In genomic region chr4:62605856-62606541, GRCm38 (mm10) we compare ENCODE assay signal across 8 mouse cellular contexts. TPM values are rescaled to one million over a fixed set of nuclear protein-coding genes. Genes with fewer than 3 reads are reported as not detected.
DNase-seq lines count a peak whose midpoint lies in the region; ATAC-seq lines count a peak whose summit lies in the region.

No protein-coding gene starts in this region.

- no peak overlapping the region for H3K4me2 ChIP-seq in heart, embryonic 14.5 days (ENCODE audit: low read length)
- H3K4me2 ChIP-seq in heart, embryonic 12.5 days, result no peak overlapping the region
- H3K4me2 ChIP-seq in midbrain, embryonic 14.5 days (ENCODE audit: low read length), result no peak overlapping the region
- H3K4me2 ChIP-seq in midbrain, embryonic 16.5 days (ENCODE audit: low read length), result no peak overlapping the region
- H3K4me2 ChIP-seq in embryonic facial prominence, embryonic 13.5 days, result no peak overlapping the region

- no peak for ATAC-seq in heart, embryonic 14.5 days (ENCODE audit: insufficient number of reproducible peaks, insufficient read depth, low FRiP score, low read depth)
- ATAC-seq in heart, embryonic 12.5 days (ENCODE audit: insufficient number of reproducible peaks, low FRiP score), result no peak
- no peak for ATAC-seq in midbrain, embryonic 14.5 days (ENCODE audit: low FRiP score, low TSS enrichment)
- no peak for ATAC-seq in midbrain, embryonic 16.5 days
- ATAC-seq in embryonic facial prominence, embryonic 13.5 days (ENCODE audit: insufficient number of reproducible peaks, insufficient read depth, low FRiP score, low TSS enrichment, low read depth), result no peak
- ATAC-seq in neutrophil, adult 5-6 weeks (ENCODE audit: extremely low read depth, insufficient number of reproducible peaks, low FRiP score, poor library complexity, severe bottlenecking), result 0 out of 2 replicates have a peak, but pooled peaks have one; percentile 2
- no peak for ATAC-seq in inflammation-experienced regulatory T-cells, adult 6 months

- peaks cover 4% of the 10 kb centered on the region for H3K9me3 ChIP-seq in heart, embryonic 14.5 days (ENCODE audit: control insufficient read depth, low read length)
- no peaks in the 10 kb centered on the region for H3K9me3 ChIP-seq in heart, embryonic 12.5 days (replicated peaks)
- H3K9me3 ChIP-seq in midbrain, embryonic 14.5 days (ENCODE audit: control insufficient read depth, low read length), result no peaks in the 10 kb centered on the region
- no peaks in the 10 kb centered on the region for H3K9me3 ChIP-seq in midbrain, embryonic 16.5 days (replicated peaks; ENCODE audit: control insufficient read depth, low read length, poor library complexity, severe bottlenecking)
- H3K9me3 ChIP-seq in embryonic facial prominence, embryonic 13.5 days, result no peaks in the 10 kb centered on the region; the same call in 1 of the 2 replicates

- H3K27ac ChIP-seq in heart, embryonic 14.5 days (replicated peaks in 1 of 2; ENCODE audit: control insufficient read depth in 1 of 2, insufficient read depth in 1 of 2, low read depth in 2 of 2, low read length in 2 of 2), result peak overlapping the region; percentile 8 to 14; a peak in 2 of 4 replicates
- no peak overlapping the region for H3K27ac ChIP-seq in heart, embryonic 12.5 days (ENCODE audit: poor library complexity, severe bottlenecking)
- 0 out of 2 replicates have a peak overlapping the region, but pooled peaks have one; percentile 49 for H3K27ac ChIP-seq in midbrain, embryonic 14.5 days (replicated peaks; ENCODE audit: low read depth, low read length)
- no peak overlapping the region for H3K27ac ChIP-seq in midbrain, embryonic 16.5 days (ENCODE audit: low read length)
- peak overlapping the region; percentile 28; the same call in 1 of the 2 replicates for H3K27ac ChIP-seq in embryonic facial prominence, embryonic 13.5 days

- H3K36me3 ChIP-seq in heart, embryonic 14.5 days (ENCODE audit: control insufficient read depth, insufficient read depth, low read length), result no peaks in the 10 kb centered on the region
- no peaks in the 10 kb centered on the region for H3K36me3 ChIP-seq in heart, embryonic 12.5 days
- H3K36me3 ChIP-seq in midbrain, embryonic 14.5 days (ENCODE audit: control insufficient read depth, insufficient read depth, low read length), result no peaks in the 10 kb centered on the region
- no peaks in the 10 kb centered on the region for H3K36me3 ChIP-seq in midbrain, embryonic 16.5 days (ENCODE audit: control insufficient read depth, insufficient read depth, low read length)
- no peaks in the 10 kb centered on the region for H3K36me3 ChIP-seq in embryonic facial prominence, embryonic 13.5 days

- H3K9ac ChIP-seq in heart, embryonic 14.5 days (ENCODE audit: low read length), result no peak overlapping the region
- no peak overlapping the region for H3K9ac ChIP-seq in heart, embryonic 12.5 days
- no peak overlapping the region for H3K9ac ChIP-seq in midbrain, embryonic 14.5 days (replicated peaks; ENCODE audit: low read length)
- no peak overlapping the region for H3K9ac ChIP-seq in midbrain, embryonic 16.5 days (ENCODE audit: low read depth, low read length)
- no peak overlapping the region for H3K9ac ChIP-seq in embryonic facial prominence, embryonic 13.5 days

- 83% methylated on average over 9 of the region's 9 CpGs for WGBS in heart, embryonic 14.5 days
- WGBS in heart, embryonic 12.5 days, result 85% methylated on average over 9 of the region's 9 CpGs
- WGBS in midbrain, embryonic 14.5 days, result 93% methylated on average over 9 of the region's 9 CpGs
- 81% methylated on average over 9 of the region's 9 CpGs for WGBS in midbrain, embryonic 16.5 days
- 79% methylated on average over 9 of the region's 9 CpGs for WGBS in embryonic facial prominence, embryonic 13.5 days

- no peak overlapping the region for H3K4me3 ChIP-seq in heart, embryonic 14.5 days (ENCODE audit: control insufficient read depth in 1 of 2, insufficient read depth in 1 of 2, low read depth in 1 of 2, low read length in 2 of 2)
- H3K4me3 ChIP-seq in heart, embryonic 12.5 days, result no peak overlapping the region
- no peak overlapping the region for H3K4me3 ChIP-seq in midbrain, embryonic 14.5 days (replicated peaks; ENCODE audit: low read depth, low read length)
- H3K4me3 ChIP-seq in midbrain, embryonic 16.5 days (ENCODE audit: low read depth, low read length), result no peak overlapping the region
- no peak overlapping the region for H3K4me3 ChIP-seq in embryonic facial prominence, embryonic 13.5 days

- DNase-seq in midbrain, embryonic 14.5 days, result no peak
- DNase-seq in thymus, postnatal 10 days (ENCODE audit: low spot score in 2 of 2), result no peak

- H3K27me3 ChIP-seq in heart, embryonic 14.5 days (ENCODE audit: control insufficient read depth, insufficient read depth, low read length), result peaks cover 59% of the 10 kb centered on the region
- H3K27me3 ChIP-seq in heart, embryonic 12.5 days (replicated peaks), result peaks cover 66% of the 10 kb centered on the region
- no peaks in the 10 kb centered on the region for H3K27me3 ChIP-seq in midbrain, embryonic 14.5 days (ENCODE audit: control insufficient read depth, insufficient read depth, low read length)
- H3K27me3 ChIP-seq in midbrain, embryonic 16.5 days (ENCODE audit: control insufficient read depth, insufficient read depth, low read depth, low read length), result no peaks in the 10 kb centered on the region
- no peaks in the 10 kb centered on the region for H3K27me3 ChIP-seq in embryonic facial prominence, embryonic 13.5 days

- H3K4me1 ChIP-seq in heart, embryonic 14.5 days (ENCODE audit: control insufficient read depth in 2 of 2, insufficient read depth in 2 of 2, low read length in 2 of 2), result peaks cover 31 to 34% of the 10 kb centered on the region in 2 experiments
- peaks cover 49% of the 10 kb centered on the region for H3K4me1 ChIP-seq in heart, embryonic 12.5 days (replicated peaks)
- peaks cover 16% of the 10 kb centered on the region for H3K4me1 ChIP-seq in midbrain, embryonic 14.5 days (ENCODE audit: control insufficient read depth, insufficient read depth, low read length)
- H3K4me1 ChIP-seq in midbrain, embryonic 16.5 days (ENCODE audit: control insufficient read depth, insufficient read depth, low read length), result peaks cover 16% of the 10 kb centered on the region
- H3K4me1 ChIP-seq in embryonic facial prominence, embryonic 13.5 days, result peaks cover 37% of the 10 kb centered on the region

RNA-seq across cellular contexts. Expression of gene Rgs3, which starts 46.4 kb away (rescaled TPM):
- polyA plus RNA-seq in heart, embryonic 14.5 days (2014; fragmentation: Nextera tagmentation; extraction: Ambion mirVana), result 58.9 and 70.4 TPM in 2 replicates
- polyA plus RNA-seq in heart, embryonic 12.5 days (2016; fragmentation: Nextera tagmentation; extraction: Ambion mirVana), result 60.5 and 73.7 TPM in 2 replicates
- polyA plus RNA-seq in midbrain, embryonic 14.5 days (2014; fragmentation: Nextera tagmentation; extraction: Ambion mirVana), result 49.1 and 63.3 TPM in 2 replicates
- 66.9 and 82.1 TPM in 2 replicates for polyA plus RNA-seq in midbrain, embryonic 16.5 days (2015; fragmentation: Nextera tagmentation; extraction: Ambion mirVana)
- 50.8 and 53.2 TPM in 2 replicates for polyA plus RNA-seq in embryonic facial prominence, embryonic 13.5 days (2015; fragmentation: Nextera tagmentation; extraction: Ambion mirVana)
- 155 and 166 TPM in 2 replicates for total RNA-seq in neutrophil, adult 5-6 weeks (2017)
- polyA plus RNA-seq in inflammation-experienced regulatory T-cells, adult 6 months (2017; shearing (Covaris generic)), result 10 to 100 TPM; 50.8 to 68.5 (median 62.7) TPM

Comparison
In these comparisons a context has a peak if more than half of its experiments do, and no peak if none do; other contexts are left out.
1. H3K27ac ChIP-seq: peak in heart, embryonic 14.5 days (2 of 2), midbrain, embryonic 14.5 days (single experiment) and embryonic facial prominence, embryonic 13.5 days (single experiment); none in heart, embryonic 12.5 days (single experiment) and midbrain, embryonic 16.5 days (single experiment).